ENCODE assay signal across 8 mouse cellular contexts in the genomic region with DNA sequence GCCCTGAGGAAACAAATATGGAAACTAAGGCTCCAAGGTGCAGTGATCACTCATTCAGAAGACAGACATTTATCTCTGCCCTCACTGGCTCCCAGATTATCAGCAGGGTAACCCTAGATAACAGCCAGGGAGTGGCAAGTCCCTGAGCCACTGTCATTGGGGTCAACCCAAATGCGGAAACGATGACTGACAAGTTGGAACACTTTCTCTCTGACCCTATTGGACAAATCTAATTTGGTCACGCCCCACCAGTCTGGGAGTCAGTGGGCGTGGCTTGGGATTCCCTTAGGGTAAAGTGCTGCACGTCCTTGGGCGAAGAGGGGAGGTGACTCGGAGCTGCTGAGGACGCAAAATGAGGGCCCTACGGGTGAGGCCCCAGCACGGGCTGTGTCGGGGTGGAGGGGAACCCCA. TPM values are rescaled to one million over a fixed set of nuclear protein-coding genes. Genes with fewer than 3 reads are reported as not detected.
DNase-seq lines count a peak whose midpoint lies in the region; ATAC-seq lines count a peak whose summit lies in the region.

Cox7a1 (plus strand) TSS at position 266 of the 411 bp plus-strand sequence.

- peak; percentile 56 for DNase-seq in NIH3T3 (ENCODE audit: low read depth)
- peak; percentile 70 to 75 for DNase-seq in cerebellum, adult 18-20 months
- peak; percentile 98 for DNase-seq in gastrocnemius, adult 18-20 months (ENCODE audit: low spot score)
- peak; percentile 63 for DNase-seq in hindbrain, embryonic 14.5 days (ENCODE audit: low spot score)
- peak; percentile 53 to 89 for DNase-seq in left cerebral cortex, postnatal 10 days (ENCODE audit: extremely low spot score in 1 of 2, low spot score in 2 of 2)
- DNase-seq in right cerebral cortex, postnatal 10 days (ENCODE audit: low spot score in 2 of 2), result peak; percentile 76 to 78
- DNase-seq in urinary bladder, postnatal 36 days (ENCODE audit: low spot score in 2 of 2), result peak; percentile 81 to 86

- H3K36me3 ChIP-seq in hindbrain, embryonic 14.5 days (replicated peaks; ENCODE audit: control insufficient read depth, insufficient read depth), result peaks cover 42% of the 10 kb centered on the region
- peaks cover 56% of the 10 kb centered on the region for H3K36me3 ChIP-seq in megakaryocyte, embryonic 14.5 days (replicated peaks; ENCODE audit: low read length)

- H3K27me3 ChIP-seq in hindbrain, embryonic 14.5 days (ENCODE audit: control insufficient read depth, insufficient read depth, low read length), result no peaks in the 10 kb centered on the region
- no peaks in the 10 kb centered on the region for H3K27me3 ChIP-seq in megakaryocyte, embryonic 14.5 days (replicated peaks)

- ATAC-seq in hindbrain, embryonic 14.5 days (ENCODE audit: low FRiP score), result peak; percentile 38; the same call in 1 of the 2 replicates

- 0% methylated on average over 11 of the region's 11 CpGs for WGBS in hindbrain, embryonic 14.5 days

- H3K4me3 ChIP-seq in hindbrain, embryonic 14.5 days (replicated peaks; ENCODE audit: low read length), result no peak within 1 kb of the TSS; the same call in 1 of the 2 replicates
- H3K4me3 ChIP-seq in megakaryocyte, embryonic 14.5 days (replicated peaks), result peak within 1 kb of the TSS; percentile 86

- H3K9ac ChIP-seq in hindbrain, embryonic 14.5 days, result no peak within 1 kb of the TSS

- no peaks in the 10 kb centered on the region for H3K9me3 ChIP-seq in hindbrain, embryonic 14.5 days (ENCODE audit: control insufficient read depth, low read length)
- no peaks in the 10 kb centered on the region for H3K9me3 ChIP-seq in megakaryocyte, embryonic 14.5 days

- peak within 1 kb of the TSS; percentile 31 for H3K4me2 ChIP-seq in hindbrain, embryonic 14.5 days (replicated peaks)

- H3K4me1 ChIP-seq in hindbrain, embryonic 14.5 days (replicated peaks; ENCODE audit: control insufficient read depth, insufficient read depth, low read length), result no peaks in the 10 kb centered on the region; the same call in 1 of the 2 replicates
- H3K4me1 ChIP-seq in megakaryocyte, embryonic 14.5 days, result peaks cover 38% of the 10 kb centered on the region

- H3K27ac ChIP-seq in hindbrain, embryonic 14.5 days, result no peak within 1 kb of the TSS

- intact Hi-C loops in left cerebral cortex, postnatal 10 days (cut with DNase I), result loop anchor here (5.0 kb wide), 1 partner anchor 33 kb away; no protein-coding TSS in a partner anchor

RNA-seq across cellular contexts. Expression of gene Cox7a1, which starts in this region (rescaled TPM):
- 100 to 1,000 TPM; 938 to 989 TPM for total RNA-seq in gastrocnemius, adult 18-20 months (2021)
- 6.0 and 6.9 TPM in 2 replicates for polyA plus RNA-seq in hindbrain, embryonic 14.5 days (2014; fragmentation: Nextera tagmentation; extraction: Ambion mirVana)
- total RNA-seq in left cerebral cortex, postnatal 10 days (2021), result 1 to 10 TPM; 3.6 to 4.1 TPM
- polyA plus RNA-seq in megakaryocyte, embryonic 14.5 days (2012; ENCODE audit: insufficient read depth, low replicate concordance), result 2.4 TPM in 1 of 2 replicates, not detected in the other

Comparison
In these comparisons a context has a peak if more than half of its experiments do, and no peak if none do; other contexts are left out.
1. RNA of gene Cox7a1 (total RNA-seq): 938 to 989 TPM in gastrocnemius, adult 18-20 months; 3.6 to 4.1 TPM in left cerebral cortex, postnatal 10 days; every median in the first group is over 100 times any median in the second.
2. Peak in every context shown above with its lines, with median percentiles within 50 percentile points of each other: DNase-seq.